Mouse (Mus musculus) megakaryocyte, embryonic 14.5 days (primary cell): ENCODE data around the gene Sostdc1.

Experiments used
- FLI1 ChIP-seq: IDR thresholded peaks from 2 replicates; pipeline ENCODE4 v1.6.1; 2012; ENCODE audit warnings: low read length, inconsistent platforms, mixed read lengths
- GATA1 ChIP-seq: IDR thresholded peaks from 3 replicates; pipeline ENCODE4 v1.6.1; 2012; ENCODE audit warnings: mixed read lengths, low read length, inconsistent platforms, borderline replicate concordance

GRCm38 (mm10) chr12:36289634-36290033 is 24.3 kb upstream of the Sostdc1 start:
- TF ChIP-seq GATA1: no peak
- TF ChIP-seq FLI1: no peak
